Mouse (Mus musculus) macrophage (primary cell): Measurements from ENCODE around the gene Tmem104. TPM values are rescaled to one million over a fixed set of nuclear protein-coding genes. Genes with fewer than 3 reads are reported as not detected.

Experiments used
- H3K27ac ChIP-seq: fragments of 350-480 bp; formaldehyde crosslinking; 2 replicates; pipeline ENCODE4 v1.9.0; 2021
- H3K36me3 ChIP-seq: fragments of 350-480 bp; formaldehyde crosslinking; 2 replicates; pipeline ENCODE4 v1.9.0; 2021; ENCODE audit errors: inconsistent target
- H3K4me3 ChIP-seq: fragments of 350-480 bp; formaldehyde crosslinking; 2 replicates; pipeline ENCODE4 v1.9.0; 2021; ENCODE audit errors: inconsistent target
- H3K79me2 ChIP-seq: fragments of 350-480 bp; formaldehyde crosslinking; 2 replicates; pipeline ENCODE4 v1.9.0; 2021; ENCODE audit errors: inconsistent target
- WGBS: methylation state at CpG from one replicate; pipeline ENCODE4 v1.1.7; 2026; ENCODE audit warnings: inconsistent platforms; ENCODE audit not compliant: missing documents; 5-methylcytosine and 5-hydroxymethylcytosine counted together
- polyA plus RNA-seq: library from polyadenylated mRNA; stranded (reverse); fragments of 250-400 nt; gene quantifications from 3 replicates; pipeline ENCODE4 v1.2.4, GENCODE M21; 2018; ENCODE audit warnings: inconsistent platforms

Gene Tmem104
- polyA plus RNA-seq, 1 experiment from 2014 or later: 149 TPM

GRCm38 (mm10) chr11:115223877-115224276 lies 36.6 kb downstream of the Tmem104 start:
- Histone ChIP-seq H3K4me3 (no peak overlapping the region), H3K27ac (peak overlapping the region; percentile 61), H3K36me3 (peaks cover 73% of the 10 kb centered on the region), H3K79me2 (peaks cover 95% of the 10 kb centered on the region)
- 31% methylated on average over 5 of the region's 6 CpGs for WGBS

- H3K36me3 ChIP-seq: peaks cover 72% of the 10 kb centered on the region
Measured at GRCm38 (mm10) chr11:115224889-115225288, 37.6 kb downstream of the Tmem104 start.

GRCm38 (mm10) chr11:115225301-115225700 lies 38.0 kb downstream of the Tmem104 start:
- Histone ChIP-seq H3K27ac (no peak overlapping the region), H3K79me2 (peaks cover 90% of the 10 kb centered on the region), H3K4me3 (no peak overlapping the region), H3K36me3 (peaks cover 72% of the 10 kb centered on the region)
- WGBS: 94% methylated on average over 6 of the region's 6 CpGs

More at GRCm38 (mm10) chr11:115224889-115225288, 37.6 kb downstream of the Tmem104 start:
- peaks cover 94% of the 10 kb centered on the region for H3K79me2 ChIP-seq
- no peak overlapping the region for H3K27ac ChIP-seq
- WGBS: 66% methylated on average over 6 of the region's 8 CpGs
- no peak overlapping the region for H3K4me3 ChIP-seq

- Histone ChIP-seq H3K36me3 (peaks cover 67% of the 10 kb centered on the region), H3K4me3 (no peak overlapping the region), H3K79me2 (peaks cover 82% of the 10 kb centered on the region), H3K27ac (no peak overlapping the region)
- 75% methylated on average over 14 of the region's 14 CpGs for WGBS
Measured at GRCm38 (mm10) chr11:115226811-115227491, 39.7 kb downstream of the Tmem104 start.

- peaks cover 70% of the 10 kb centered on the region for H3K36me3 ChIP-seq
- H3K79me2 ChIP-seq: peaks cover 82% of the 10 kb centered on the region
- no peak overlapping the region for H3K4me3 ChIP-seq
- WGBS: 96% methylated on average over 10 of the region's 12 CpGs
- no peak overlapping the region for H3K27ac ChIP-seq
Measured at GRCm38 (mm10) chr11:115227640-115228039, 40.4 kb downstream of the Tmem104 start.

- Histone ChIP-seq H3K4me3 (no peak overlapping the region), H3K36me3 (peaks cover 78% of the 10 kb centered on the region), H3K27ac (no peak overlapping the region), H3K79me2 (peaks cover 82% of the 10 kb centered on the region)
- 81% methylated on average over 7 of the region's 7 CpGs for WGBS
Measured at GRCm38 (mm10) chr11:115228430-115228829, 41.1 kb downstream of the Tmem104 start.

GRCm38 (mm10) chr11:115229021-115229930 lies 42.0 kb downstream of the Tmem104 start:
- 83% methylated on average over 15 of the region's 15 CpGs for WGBS
- Histone ChIP-seq H3K36me3 (peaks cover 82% of the 10 kb centered on the region), H3K27ac (no peak overlapping the region), H3K79me2 (peaks cover 80% of the 10 kb centered on the region), H3K4me3 (no peak overlapping the region)

- Histone ChIP-seq H3K79me2 (peaks cover 64% of the 10 kb centered on the region; the same call in 1 of the 2 replicates), H3K4me3 (no peak overlapping the region), H3K27ac (peak overlapping the region; percentile 41), H3K36me3 (peaks cover 78% of the 10 kb centered on the region)
- WGBS: 34% methylated on average over 14 of the region's 14 CpGs
Measured at GRCm38 (mm10) chr11:115231168-115231915, 44.1 kb downstream of the Tmem104 start.

- H3K4me3 ChIP-seq: no peak overlapping the region
- 57% methylated on average over 9 of the region's 9 CpGs for WGBS
- H3K27ac ChIP-seq: peak overlapping the region; percentile 41
- H3K36me3 ChIP-seq: peaks cover 78% of the 10 kb centered on the region
- H3K79me2 ChIP-seq: peaks cover 58% of the 10 kb centered on the region; the same call in 1 of the 2 replicates
Measured at GRCm38 (mm10) chr11:115231924-115232323, 44.6 kb downstream of the Tmem104 start.

GRCm38 (mm10) chr11:115232889-115233288 lies 45.6 kb downstream of the Tmem104 start:
- H3K27ac ChIP-seq: no peak overlapping the region
- peaks cover 54% of the 10 kb centered on the region; the same call in 1 of the 2 replicates for H3K79me2 ChIP-seq
- 82% methylated on average over 5 of the region's 5 CpGs for WGBS

GRCm38 (mm10) chr11:115233526-115234290 lies 46.4 kb downstream of the Tmem104 start:
- Histone ChIP-seq H3K4me3 (no peak overlapping the region), H3K36me3 (peaks cover 80% of the 10 kb centered on the region), H3K79me2 (peaks cover 46% of the 10 kb centered on the region; the same call in 1 of the 2 replicates), H3K27ac (no peak overlapping the region)
- 92% methylated on average over 18 of the region's 20 CpGs for WGBS

More at GRCm38 (mm10) chr11:115232889-115233288, 45.6 kb downstream of the Tmem104 start:
- H3K36me3 ChIP-seq: peaks cover 80% of the 10 kb centered on the region
- H3K4me3 ChIP-seq: no peak overlapping the region

- H3K4me3 ChIP-seq: no peak overlapping the region
- WGBS: 90% methylated on average over 14 of the region's 15 CpGs
- no peak overlapping the region for H3K27ac ChIP-seq
- H3K79me2 ChIP-seq: peaks cover 38% of the 10 kb centered on the region; the same call in 1 of the 2 replicates
- H3K36me3 ChIP-seq: peaks cover 80% of the 10 kb centered on the region
Measured at GRCm38 (mm10) chr11:115234320-115235044, 47.2 kb downstream of the Tmem104 start.

- WGBS: 85% methylated on average over 5 of the region's 5 CpGs
- no peak overlapping the region for H3K4me3 ChIP-seq
- peaks cover 89% of the 10 kb centered on the region for H3K36me3 ChIP-seq
- no peak overlapping the region for H3K27ac ChIP-seq
- H3K79me2 ChIP-seq: peaks cover 35% of the 10 kb centered on the region; the same call in 1 of the 2 replicates
Measured at GRCm38 (mm10) chr11:115236570-115236969, 49.3 kb downstream of the Tmem104 start.
